Mouse (Mus musculus): ENCODE results near the gene Eif3d. TPM values are rescaled to one million over a fixed set of nuclear protein-coding genes. Genes with fewer than 3 reads are reported as not detected.

Gene Eif3d
- polyA plus RNA-seq, 1 experiment, result 194 TPM

- Histone ChIP-seq H3K4me1 (ENCODE audit: control insufficient read depth, insufficient read depth, low read length) (peaks cover 15% of the 10 kb centered on the region), H3K27ac (ENCODE audit: insufficient read depth, low read length) (no peak overlapping the region), H3K4me3 (ENCODE audit: insufficient read depth, low read length) (no peak overlapping the region)
- TF ChIP-seq CTCF (IDR thresholded peaks at IDR 0.05; ENCODE audit: borderline replicate concordance, insufficient read depth, low read length) (no peak), POLR2A (IDR thresholded peaks at IDR 0.05; ENCODE audit: low read depth, low read length) (no peak)
Measured at GRCm38 (mm10) chr15:77912585-77912984, 58.0 kb downstream of the Eif3d start.

- H3K4me1 ChIP-seq (ENCODE audit: control insufficient read depth, insufficient read depth, low read length), result peaks cover 15% of the 10 kb centered on the region
- TF ChIP-seq POLR2A (IDR thresholded peaks at IDR 0.05; ENCODE audit: low read depth, low read length) (no peak), CTCF (IDR thresholded peaks at IDR 0.05; ENCODE audit: borderline replicate concordance, insufficient read depth, low read length) (no peak)
- no peak overlapping the region for H3K27ac ChIP-seq (ENCODE audit: insufficient read depth, low read length)
- H3K4me3 ChIP-seq (ENCODE audit: insufficient read depth, low read length), result no peak overlapping the region
Measured at GRCm38 (mm10) chr15:77912048-77912447, 58.6 kb downstream of the Eif3d start.

- TF ChIP-seq CTCF (IDR thresholded peaks at IDR 0.05; ENCODE audit: borderline replicate concordance, insufficient read depth, low read length) (no peak), POLR2A (IDR thresholded peaks at IDR 0.05; ENCODE audit: low read depth, low read length) (no peak)
- H3K4me1 ChIP-seq (ENCODE audit: control insufficient read depth, insufficient read depth, low read length), result peaks cover 13% of the 10 kb centered on the region
- H3K27ac ChIP-seq (ENCODE audit: insufficient read depth, low read length), result peak overlapping the region; percentile 70
- no peak overlapping the region for H3K4me3 ChIP-seq (ENCODE audit: insufficient read depth, low read length)
Measured at GRCm38 (mm10) chr15:77911065-77911464, 59.5 kb downstream of the Eif3d start.

Other genes with a start within 250 kb of the Eif3d start
- gene Apol9b, start 241.8 kb downstream of the Eif3d start, polyA plus RNA-seq (2011; ENCODE audit: insufficient read length, low read depth, missing spikeins), result 0.46 and 1.3 TPM in 2 replicates
- gene Apol8, start 213.8 kb downstream of the Eif3d start, polyA plus RNA-seq (2011; ENCODE audit: insufficient read length, low read depth, missing spikeins), result 0.58 and 2.6 TPM in 2 replicates
- 718 and 1,071 TPM in 2 replicates for gene Myh9, start 128.6 kb downstream of the Eif3d start, polyA plus RNA-seq (2011; ENCODE audit: insufficient read length, low read depth, missing spikeins)
- 229 and 271 TPM in 2 replicates for gene Txn2, start 41.8 kb downstream of the Eif3d start, polyA plus RNA-seq (2011; ENCODE audit: insufficient read length, low read depth, missing spikeins)
- 2.4 and 3.9 TPM in 2 replicates for gene Foxred2, start 14.1 kb downstream of the Eif3d start, polyA plus RNA-seq (2011; ENCODE audit: insufficient read length, low read depth, missing spikeins)
- not detected in 2 replicates for gene Cacng2, start 149.2 kb upstream of the Eif3d start, polyA plus RNA-seq (2011; ENCODE audit: insufficient read length, low read depth, missing spikeins)
- 35.1 and 35.9 TPM in 2 replicates for gene Ift27, start 203.3 kb upstream of the Eif3d start, polyA plus RNA-seq (2011; ENCODE audit: insufficient read length, low read depth, missing spikeins)
- gene Pvalb, start 235.6 kb upstream of the Eif3d start, polyA plus RNA-seq (2011; ENCODE audit: insufficient read length, low read depth, missing spikeins), result not detected in 2 replicates

Measured in embryonic fibroblast, embryonic 13.5 days (primary cell).